Mouse (Mus musculus) liver, embryonic 16.5 days (tissue): ENCODE measurements around the gene H6pd. TPM values are rescaled to one million over a fixed set of nuclear protein-coding genes. Genes with fewer than 3 reads are reported as not detected.

Source experiments
- ATAC-seq: fragments of 200-750 bp; cut with Nextera tagmentation; 2 replicates; pipeline ENCODE4 v1.8.0; 2017; ENCODE audit warnings: low read depth, mild to moderate bottlenecking, moderate number of reproducible peaks, moderate library complexity
- H3K27ac ChIP-seq: fragments of 300-500 bp; sonication (generic); 2 replicates; pipeline ENCODE4 v1.5.1; 2014; ENCODE audit warnings: mild to moderate bottlenecking, low read length
- H3K27me3 ChIP-seq: fragments of 300-500 bp; sonication (generic); 2 replicates; pipeline ENCODE4 v1.6.1; 2014; ENCODE audit warnings: low read depth, low read length, mixed read lengths; ENCODE audit not compliant: control insufficient read depth, insufficient read depth
- H3K36me3 ChIP-seq: fragments of 300-500 bp; sonication (generic); 2 replicates; pipeline ENCODE4 v1.6.1; 2014; ENCODE audit warnings: mild to moderate bottlenecking; ENCODE audit not compliant: control insufficient read depth, insufficient read depth
- H3K4me1 ChIP-seq: fragments of 300-500 bp; sonication (generic); 2 replicates; pipeline ENCODE4 v1.6.1; 2014; ENCODE audit warnings: low read depth, low read length, mixed read lengths; ENCODE audit not compliant: control insufficient read depth
- H3K4me2 ChIP-seq: fragments of 300-500 bp; sonication (generic); 2 replicates; pipeline ENCODE4 v1.6.1; 2014; ENCODE audit warnings: low read depth, low read length, mixed read lengths
- H3K4me3 ChIP-seq: fragments of 300-500 bp; sonication (generic); 2 replicates; pipeline ENCODE4 v1.5.1; 2014; ENCODE audit warnings: low read depth, mild to moderate bottlenecking, low read length
- H3K9ac ChIP-seq: fragments of 300-500 bp; sonication (generic); 2 replicates; pipeline ENCODE4 v1.6.1; 2014; ENCODE audit warnings: low read depth, low read length
- H3K9me3 ChIP-seq: fragments of 300-500 bp; sonication (generic); replicated peaks from 2 replicates; pipeline ENCODE4 v1.6.1; 2016; ENCODE audit warnings: low read length; ENCODE audit not compliant: control insufficient read depth
- WGBS: fragments of 180-500 bp; shearing (Covaris S2); extraction: QIAGEN DNeasy Blood & Tissue Kit; methylation state at CpG from one replicate; pipeline ENCODE4 v1.1.7; 2014; ENCODE audit not compliant: insufficient replicate concordance; 5-methylcytosine and 5-hydroxymethylcytosine counted together
- polyA plus RNA-seq: library from polyadenylated mRNA; unstranded; fragments of >200 nt; fragmentation: Nextera tagmentation; extraction: Ambion mirVana; gene quantifications from 2 replicates; pipeline ENCODE4 v1.2.1, GENCODE M21; 2015

The H6pd gene
- polyA plus RNA-seq, 1 experiment from 2014 or later, result 33.7 TPM

- no peaks in the 10 kb centered on the region for H3K9me3 ChIP-seq
- no peaks in the 10 kb centered on the region for H3K36me3 ChIP-seq
- H3K27me3 ChIP-seq, result peaks cover 71% of the 10 kb centered on the region
- H3K27ac ChIP-seq, result no peak overlapping the region
- peaks cover 13% of the 10 kb centered on the region for H3K4me1 ChIP-seq
- H3K9ac ChIP-seq, result no peak overlapping the region
- 6% methylated on average over 32 of the region's 32 CpGs for WGBS
- ATAC-seq, result no peak
- H3K4me3 ChIP-seq, result peak overlapping the region; percentile 59
- H3K4me2 ChIP-seq, result peak overlapping the region; percentile 85
Observed at GRCm38 (mm10) chr4:149953621-149954481, 55.0 kb downstream of the H6pd start.

- no peak for ATAC-seq
- Histone ChIP-seq H3K9me3 (no peaks in the 10 kb centered on the region), H3K4me3 (no peak overlapping the region), H3K4me2 (no peak overlapping the region), H3K36me3 (no peaks in the 10 kb centered on the region), H3K4me1 (peaks cover 13% of the 10 kb centered on the region), H3K27ac (no peak overlapping the region), H3K27me3 (peaks cover 63% of the 10 kb centered on the region), H3K9ac (no peak overlapping the region)
- WGBS, result 70% methylated on average over 9 of the region's 9 CpGs
Observed at GRCm38 (mm10) chr4:149952201-149952600, 56.6 kb downstream of the H6pd start.

GRCm38 (mm10) chr4:149951201-149951600, 57.6 kb downstream of the H6pd start:
- H3K27ac ChIP-seq, result no peak overlapping the region
- whole genome bisulfite sequencing, result 66% methylated on average over 13 of the region's 13 CpGs
- H3K9me3 ChIP-seq, result no peaks in the 10 kb centered on the region
- H3K27me3 ChIP-seq, result peaks cover 54% of the 10 kb centered on the region
- H3K4me1 ChIP-seq, result peaks cover 13% of the 10 kb centered on the region
- H3K4me2 ChIP-seq, result no peak overlapping the region
- no peak overlapping the region for H3K4me3 ChIP-seq
- H3K36me3 ChIP-seq, result no peaks in the 10 kb centered on the region
- H3K9ac ChIP-seq, result no peak overlapping the region
- ATAC-seq, result no peak

- WGBS, result 64% methylated on average over 13 of the region's 13 CpGs
Observed at GRCm38 (mm10) chr4:149949691-149950090, 59.1 kb downstream of the H6pd start.

GRCm38 (mm10) chr4:149948119-149948518, 60.7 kb downstream of the H6pd start:
- ATAC-seq, result no peak
- Histone ChIP-seq H3K36me3 (no peaks in the 10 kb centered on the region), H3K4me1 (no peaks in the 10 kb centered on the region), H3K9ac (no peak overlapping the region), H3K4me2 (no peak overlapping the region), H3K27me3 (peaks cover 36% of the 10 kb centered on the region), H3K9me3 (no peaks in the 10 kb centered on the region), H3K27ac (no peak overlapping the region), H3K4me3 (no peak overlapping the region)
- 65% methylated on average over 5 of the region's 5 CpGs for WGBS

More at GRCm38 (mm10) chr4:149949691-149950090, 59.1 kb downstream of the H6pd start:
- no peak for ATAC-seq
- H3K4me1 ChIP-seq, result peaks cover 3% of the 10 kb centered on the region
- no peaks in the 10 kb centered on the region for H3K36me3 ChIP-seq
- no peak overlapping the region for H3K4me2 ChIP-seq
- no peaks in the 10 kb centered on the region for H3K9me3 ChIP-seq
- no peak overlapping the region for H3K4me3 ChIP-seq
- H3K9ac ChIP-seq, result no peak overlapping the region
- peaks cover 52% of the 10 kb centered on the region for H3K27me3 ChIP-seq
- H3K27ac ChIP-seq, result no peak overlapping the region

- 46% methylated on average over 5 of the region's 5 CpGs for WGBS
- no peak overlapping the region for H3K4me3 ChIP-seq
- no peak overlapping the region for H3K9ac ChIP-seq
- no peak overlapping the region for H3K4me2 ChIP-seq
- H3K36me3 ChIP-seq, result no peaks in the 10 kb centered on the region
- ATAC-seq, result no peak
- no peak overlapping the region for H3K27ac ChIP-seq
- no peaks in the 10 kb centered on the region for H3K9me3 ChIP-seq
- H3K27me3 ChIP-seq, result peaks cover 29% of the 10 kb centered on the region
- no peaks in the 10 kb centered on the region for H3K4me1 ChIP-seq
Observed at GRCm38 (mm10) chr4:149947396-149947795, 61.4 kb downstream of the H6pd start.

GRCm38 (mm10) chr4:149945194-149945593, 63.6 kb downstream of the H6pd start:
- Histone ChIP-seq H3K4me3 (no peak overlapping the region), H3K4me1 (no peaks in the 10 kb centered on the region), H3K27me3 (peaks cover 22% of the 10 kb centered on the region), H3K27ac (no peak overlapping the region), H3K36me3 (no peaks in the 10 kb centered on the region), H3K4me2 (no peak overlapping the region), H3K9ac (no peak overlapping the region), H3K9me3 (no peaks in the 10 kb centered on the region)
- no peak for ATAC-seq
- WGBS, result 47% methylated on average over 9 of the region's 9 CpGs

- Histone ChIP-seq H3K27me3 (peaks cover 17% of the 10 kb centered on the region), H3K9ac (no peak overlapping the region), H3K4me3 (no peak overlapping the region), H3K4me1 (no peaks in the 10 kb centered on the region), H3K36me3 (no peaks in the 10 kb centered on the region), H3K4me2 (no peak overlapping the region), H3K27ac (no peak overlapping the region), H3K9me3 (no peaks in the 10 kb centered on the region)
- ATAC-seq, result no peak
- WGBS, result 42% methylated on average over 12 of the region's 12 CpGs
Observed at GRCm38 (mm10) chr4:149944214-149944613, 64.6 kb downstream of the H6pd start.
